Mouse (Mus musculus): Measurements from ENCODE around the gene Mup5. TPM values are rescaled to one million over a fixed set of nuclear protein-coding genes. Genes with fewer than 3 reads are reported as not detected.

The Mup5 gene
- not detected in 2 replicates for polyA plus RNA-seq (2012; rRNA removed; ENCODE audit: low replicate concordance)

DNA sequence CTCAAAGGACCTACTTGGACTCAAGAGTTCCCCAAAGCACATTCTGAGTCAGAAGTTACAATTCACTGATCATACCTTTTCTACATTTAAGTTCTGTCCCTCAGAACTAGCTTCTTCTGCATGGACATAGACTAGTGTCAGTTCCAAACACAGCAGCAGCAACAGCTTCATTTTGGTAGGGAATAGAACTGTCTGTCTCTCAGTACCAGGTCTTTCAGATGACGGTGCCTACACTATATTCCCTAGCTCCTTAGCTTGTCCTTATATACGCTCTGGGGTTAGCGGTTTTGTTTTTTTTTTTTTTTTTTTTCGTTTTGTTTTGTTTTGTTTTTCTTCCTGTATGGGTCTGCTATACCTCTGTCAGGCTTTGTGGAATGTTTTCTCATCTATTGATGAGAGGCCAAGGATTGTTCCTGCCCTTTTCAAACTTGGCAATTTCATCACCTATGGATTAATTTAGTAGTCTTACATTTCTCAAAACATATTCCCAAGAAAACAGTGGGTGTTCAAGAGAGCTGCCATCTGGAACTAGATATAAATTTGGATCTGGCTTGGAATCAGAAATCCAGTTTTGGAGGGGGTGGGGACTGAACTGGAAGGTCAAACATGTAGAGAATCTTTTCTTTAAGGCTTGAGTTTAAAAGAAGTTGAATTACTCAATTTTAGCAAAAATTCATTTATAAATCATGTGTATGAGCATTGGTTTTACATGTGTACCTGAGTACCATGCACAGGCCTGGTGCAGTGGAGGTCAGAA lies at the start of gene Mup5:
Mup5 (minus strand) TSS at position 282 of the 757 bp plus-strand sequence.

DNA sequence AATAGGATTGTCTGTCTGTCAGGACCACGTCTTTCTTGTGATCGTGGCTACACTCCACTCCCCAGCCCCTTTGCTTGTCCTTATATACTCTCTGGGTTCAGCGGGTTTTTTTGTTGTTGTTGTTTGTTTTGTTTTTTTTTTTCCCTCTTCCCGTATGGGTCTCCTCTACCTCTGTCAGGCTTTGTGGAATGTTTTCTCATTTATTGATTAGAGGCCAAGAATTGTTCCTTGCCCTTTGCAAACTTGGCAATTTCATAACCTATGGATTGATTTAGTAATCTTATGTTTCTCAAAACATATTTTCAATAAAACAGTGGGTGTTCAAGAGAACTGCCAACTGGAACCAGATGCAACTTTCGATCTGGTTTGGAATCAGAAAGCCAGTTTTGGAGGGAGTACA lies 52.9 kb downstream of the Mup5 start, which contains the start of gene Mup19:
Mup19 (minus strand) TSS at position 101 of the 400 bp plus-strand sequence.

Other genes with a start within 250 kb of the Mup5 start
- gene Mup17, start 239.4 kb downstream of the Mup5 start, polyA plus RNA-seq (2012; rRNA removed; ENCODE audit: low replicate concordance), result 0.30 TPM in 1 of 2 replicates, not detected in the other
- gene Mup18, start 161.1 kb downstream of the Mup5 start, polyA plus RNA-seq (2012; rRNA removed; ENCODE audit: low replicate concordance), result not detected in 2 replicates
- not detected in 2 replicates for gene Mup19, start 53.0 kb downstream of the Mup5 start, polyA plus RNA-seq (2012; rRNA removed; ENCODE audit: low replicate concordance)
- gene Mup20, start 218.9 kb upstream of the Mup5 start, polyA plus RNA-seq (2012; rRNA removed; ENCODE audit: low replicate concordance), result not detected in 2 replicates

Measured in subcutaneous adipose tissue, adult 2 months (tissue).